Mouse (Mus musculus) mouse trophoblast stem cell (cell line): ENCODE results near the gene Gm1140.
"Not testable (repeated sequence)": the region's sequence is repeated elsewhere in the genome, so short reads cannot be mapped to it uniquely, and the experiment has no call there.

ENCODE experiments used
- in situ Hi-C, 2 experiments: fragments of 300-500 bp; cut with MseI, MboI; formaldehyde crosslinking; loops; 2 replicates in 1 of 2; 3 replicates in 1 of 2; pipeline ENCODE4 v1.15.1; 2025

Gene Gm1140

GRCm38 (mm10) chrX:67693462-67693861, at the start of gene Gm1140:
Gm1140 (minus strand) TSS chrX:67693562.
- in situ Hi-C loops = not testable (repeated sequence)

GRCm38 (mm10) chrX:67695398-67695797, 2.0 kb upstream of the Gm1140 start, which contains the start of gene Gm14692:
Gm14692 (plus strand) TSS chrX:67695698.
- in situ Hi-C loops = not testable (repeated sequence)
